Mouse (Mus musculus) lung, embryonic 15.5 days (tissue): ENCODE measurements around the gene Errfi1. TPM values are rescaled to one million over a fixed set of nuclear protein-coding genes. Genes with fewer than 3 reads are reported as not detected.
"Not testable (repeated sequence)": the region's sequence is repeated elsewhere in the genome, so short reads cannot be mapped to it uniquely, and the experiment has no call there.

Source experiments
- ATAC-seq: fragments of 200-750 bp; cut with Nextera tagmentation; 2 replicates; pipeline ENCODE4 v1.8.0; 2017; ENCODE audit warnings: moderate number of reproducible peaks, borderline replicate concordance; ENCODE audit not compliant: low FRiP score, low TSS enrichment; ENCODE audit errors: extremely low read depth
- H3K27ac ChIP-seq: fragments of 300-500 bp; sonication (generic); 2 replicates; pipeline ENCODE4 v1.5.1; 2015; ENCODE audit warnings: moderate library complexity, mild to moderate bottlenecking, inconsistent platforms
- H3K27me3 ChIP-seq: fragments of 300-500 bp; sonication (generic); 2 replicates; pipeline ENCODE4 v1.6.1; 2015; ENCODE audit warnings: inconsistent platforms
- H3K36me3 ChIP-seq: fragments of 300-500 bp; sonication (generic); 2 replicates; pipeline ENCODE4 v1.6.1; 2015; ENCODE audit warnings: inconsistent platforms
- H3K4me1 ChIP-seq: fragments of 300-500 bp; sonication (generic); 2 replicates; pipeline ENCODE4 v1.6.1; 2015; ENCODE audit warnings: inconsistent platforms
- H3K4me2 ChIP-seq: fragments of 300-500 bp; sonication (generic); 2 replicates; pipeline ENCODE4 v1.6.1; 2015; ENCODE audit warnings: inconsistent platforms, mild to moderate bottlenecking, moderate library complexity
- H3K4me3 ChIP-seq: fragments of 300-500 bp; sonication (generic); 2 replicates; pipeline ENCODE4 v1.5.1; 2015; ENCODE audit warnings: mild to moderate bottlenecking, inconsistent platforms
- H3K9ac ChIP-seq: fragments of 300-500 bp; sonication (generic); 2 replicates; pipeline ENCODE4 v1.6.1; 2015; ENCODE audit warnings: inconsistent platforms
- H3K9me3 ChIP-seq: fragments of 300-500 bp; sonication (generic); 2 replicates; pipeline ENCODE4 v1.6.1; 2016; ENCODE audit warnings: inconsistent platforms
- WGBS: fragments of 180-500 bp; shearing (Covaris S2); methylation state at CpG from one replicate; pipeline ENCODE4 v1.1.7; 2015; 5-methylcytosine and 5-hydroxymethylcytosine counted together
- polyA plus RNA-seq: library from polyadenylated mRNA; unstranded; fragments of >200 nt; fragmentation: Nextera tagmentation; extraction: Ambion mirVana; gene quantifications from 2 replicates; pipeline ENCODE4 v1.2.1, GENCODE M21; 2015

Gene Errfi1
- polyA plus RNA-seq, 1 experiment from 2014 or later = 42.7 TPM

DNA sequence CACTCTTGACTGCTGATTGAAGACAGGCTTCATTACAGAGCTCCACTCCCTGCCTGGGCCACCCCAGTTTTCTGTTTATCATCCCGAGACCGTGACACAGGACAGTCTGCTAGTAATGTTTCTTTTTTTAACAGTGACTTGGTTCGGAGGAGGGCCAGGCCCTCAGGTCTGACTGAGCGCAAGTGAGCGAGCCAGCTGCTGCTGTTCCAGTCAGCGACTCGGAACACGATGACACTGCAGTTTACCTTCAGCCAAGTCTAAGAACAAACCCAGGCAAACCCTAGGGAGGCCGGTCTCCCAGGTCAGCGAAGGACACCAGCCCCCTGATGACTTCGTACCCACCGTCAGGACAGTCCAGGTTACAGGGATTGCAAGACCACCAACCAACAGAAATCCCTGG is 48.3 kb downstream of the Errfi1 start:
- H3K4me3 ChIP-seq = no peak overlapping the region
- no peaks in the 10 kb centered on the region for H3K27me3 ChIP-seq
- no peak for ATAC-seq
- H3K9ac ChIP-seq = no peak overlapping the region
- H3K4me2 ChIP-seq = no peak overlapping the region
- peaks cover 77% of the 10 kb centered on the region for H3K36me3 ChIP-seq
- no peaks in the 10 kb centered on the region for H3K4me1 ChIP-seq
- H3K9me3 ChIP-seq = no peaks in the 10 kb centered on the region
- 85% methylated on average over 12 of the region's 12 CpGs for WGBS
- no peak overlapping the region for H3K27ac ChIP-seq

DNA sequence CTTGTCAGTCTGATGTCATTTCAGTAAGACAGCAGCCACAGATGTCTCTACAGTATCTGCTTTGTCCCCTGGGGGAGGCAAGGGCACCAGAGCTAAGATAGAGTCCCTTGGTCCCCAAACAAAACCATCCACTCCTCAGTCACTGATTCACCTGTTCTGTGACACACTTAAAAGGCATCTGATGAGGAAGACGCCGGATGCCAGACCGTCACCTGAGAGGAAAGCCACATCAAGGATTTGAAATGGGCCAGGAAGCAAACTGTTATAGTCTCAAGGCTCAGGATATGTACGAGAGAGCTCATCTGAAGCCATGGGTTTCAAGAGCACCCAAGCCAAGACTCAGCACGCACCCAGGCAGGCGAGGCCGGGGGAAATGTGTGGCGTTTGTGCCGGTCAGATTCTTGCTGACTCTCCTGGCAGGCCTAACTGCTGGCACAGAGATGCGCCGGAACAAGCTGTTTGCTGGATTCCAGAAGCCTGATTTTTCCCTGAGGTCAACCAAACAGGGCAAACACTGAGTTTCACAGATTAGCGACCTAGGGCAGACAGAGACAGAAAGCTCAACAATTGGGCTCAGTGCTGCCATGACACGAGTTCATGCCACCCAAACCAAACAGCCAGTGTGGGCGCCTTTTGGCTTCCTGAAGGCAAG is 49.5 kb downstream of the Errfi1 start:
- WGBS = 89% methylated on average over 14 of the region's 14 CpGs

DNA sequence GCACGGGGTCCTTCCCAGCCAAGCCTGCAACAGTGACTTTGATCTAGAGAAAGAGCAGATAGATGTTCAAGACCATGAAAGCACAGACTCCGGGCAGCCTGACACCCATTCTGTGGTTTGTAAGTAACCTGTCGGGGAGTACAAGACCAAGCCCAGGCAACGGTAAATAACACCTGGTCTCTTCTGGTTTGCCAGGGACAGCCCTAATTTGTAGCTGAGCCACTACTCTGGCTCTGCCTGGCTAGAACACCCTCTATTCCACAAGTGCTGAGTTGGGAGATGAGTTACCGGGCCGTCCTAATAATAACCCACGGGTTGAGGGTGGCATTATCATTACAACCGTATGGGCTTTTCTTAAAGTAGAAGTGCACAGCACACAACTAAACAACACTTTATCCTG is 53.4 kb downstream of the Errfi1 start:
- peaks cover 14% of the 10 kb centered on the region for H3K4me1 ChIP-seq
- no peak overlapping the region for H3K4me3 ChIP-seq
- peaks cover 46% of the 10 kb centered on the region for H3K36me3 ChIP-seq
- H3K9ac ChIP-seq = no peak overlapping the region
- no peaks in the 10 kb centered on the region for H3K9me3 ChIP-seq
- H3K27me3 ChIP-seq = no peaks in the 10 kb centered on the region
- 88% methylated on average over 8 of the region's 8 CpGs for WGBS
- no peak overlapping the region for H3K27ac ChIP-seq
- H3K4me2 ChIP-seq = no peak overlapping the region
- no peak for ATAC-seq

More for the DNA sequence above, 49.5 kb downstream of the Errfi1 start:
- no peak overlapping the region for H3K4me3 ChIP-seq
- peaks cover 1% of the 10 kb centered on the region; the same call in 1 of the 2 replicates for H3K4me1 ChIP-seq
- ATAC-seq = no peak
- H3K27me3 ChIP-seq = no peaks in the 10 kb centered on the region
- H3K9ac ChIP-seq = no peak overlapping the region
- no peaks in the 10 kb centered on the region for H3K9me3 ChIP-seq
- H3K36me3 ChIP-seq = peaks cover 73% of the 10 kb centered on the region
- no peak overlapping the region for H3K4me2 ChIP-seq
- no peak overlapping the region for H3K27ac ChIP-seq

DNA sequence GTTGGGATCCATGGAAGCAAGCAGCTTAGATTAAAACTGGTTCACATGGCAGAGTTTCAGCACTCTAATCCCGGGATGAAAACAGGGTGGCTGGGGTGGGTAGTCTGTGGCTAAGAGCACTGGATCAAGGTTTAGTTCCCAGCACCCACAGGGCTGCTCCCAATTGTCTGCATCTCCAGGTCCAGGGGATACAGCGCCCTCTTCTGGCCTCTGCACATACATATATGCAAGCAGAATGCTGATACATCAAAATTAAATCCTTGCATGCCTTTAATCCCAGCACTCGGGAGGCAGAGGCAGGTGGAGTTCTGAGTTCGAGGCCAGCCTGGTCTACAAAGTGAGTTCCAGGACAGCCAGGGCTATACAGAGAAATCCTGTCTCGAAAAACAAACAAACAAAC is 54.8 kb downstream of the Errfi1 start:
- Histone ChIP-seq H3K36me3 (peaks cover 31% of the 10 kb centered on the region), H3K4me1 (peaks cover 23% of the 10 kb centered on the region), H3K4me3 (peak overlapping the region; percentile 77; the same call in 1 of the 2 replicates), H3K4me2 (peak overlapping the region; percentile 75)
- not testable (repeated sequence) for H3K27ac ChIP-seq, H3K27me3 ChIP-seq, ATAC-seq, H3K9me3 ChIP-seq, H3K9ac ChIP-seq
- 70% methylated on average over 5 of the region's 5 CpGs for WGBS

DNA sequence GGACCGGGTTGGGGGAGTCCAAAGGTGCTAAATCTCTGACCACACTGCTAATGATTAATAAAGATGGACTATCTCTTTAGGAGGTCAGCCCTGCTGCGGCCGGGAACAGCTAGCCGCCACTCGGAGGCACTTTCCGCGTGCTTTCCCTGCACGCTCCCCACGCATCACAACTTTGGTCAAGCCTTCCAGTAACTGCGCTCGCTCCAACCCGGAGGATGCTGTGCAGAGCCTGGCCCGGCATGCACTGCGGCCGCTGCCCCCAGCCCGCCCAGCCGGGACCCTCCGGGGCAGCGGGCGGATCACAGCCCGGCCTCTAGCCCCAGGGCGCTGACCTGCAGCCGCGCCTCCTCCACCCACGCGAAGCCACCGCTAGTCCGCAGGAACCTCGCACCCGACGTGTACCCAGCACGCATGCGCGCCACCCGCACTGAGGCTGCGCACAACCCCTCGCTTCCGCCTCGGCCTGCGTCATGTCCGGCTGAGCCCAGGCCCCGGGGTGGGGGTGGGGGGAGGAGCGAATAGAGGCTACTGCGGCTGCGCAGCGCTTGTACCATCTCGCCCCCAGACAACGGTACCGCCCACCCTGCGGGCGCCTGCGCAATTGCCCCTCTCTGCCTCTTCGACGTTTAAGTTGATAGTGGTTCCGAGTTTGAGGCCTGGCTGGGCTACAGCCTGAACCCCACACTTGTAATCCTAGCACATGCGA is 55.9 kb downstream of the Errfi1 start:
- ATAC-seq = peak; percentile 92

DNA sequence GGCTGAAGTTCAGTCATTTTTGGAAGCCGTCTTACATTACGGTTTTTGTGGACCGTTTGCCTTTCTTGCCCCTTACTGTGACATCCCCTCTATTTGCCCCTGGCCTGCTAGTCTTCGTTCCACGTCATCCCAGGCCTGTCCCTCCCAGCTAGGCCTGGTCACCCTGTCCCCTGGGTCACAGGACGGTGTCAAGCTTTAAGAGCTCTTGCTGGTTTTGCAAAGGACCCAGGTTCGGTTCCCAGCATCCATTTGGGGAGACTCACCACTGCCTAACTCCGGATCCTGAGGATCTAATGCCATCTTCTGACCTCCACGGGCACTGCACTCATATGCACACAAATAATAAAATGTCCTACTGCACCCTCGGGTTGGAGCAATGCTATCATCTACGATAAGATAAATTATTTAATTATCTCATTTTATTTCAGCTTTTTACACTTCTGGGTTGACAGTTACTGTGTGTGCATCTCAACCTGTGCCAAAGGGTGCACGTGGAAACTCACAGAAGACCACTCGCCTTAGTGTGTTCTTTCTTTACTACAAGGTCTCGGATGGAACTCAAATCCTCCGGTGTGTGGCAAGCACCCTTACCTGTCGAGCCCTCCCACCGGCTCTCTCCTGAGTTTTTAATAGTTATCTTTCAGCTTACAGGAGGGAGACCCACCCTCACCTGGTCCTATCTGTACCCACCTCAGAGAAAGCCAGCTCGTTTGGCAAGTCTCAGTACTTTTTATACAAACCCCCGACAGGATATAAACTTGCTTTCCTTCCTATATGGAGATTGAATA is 56.6 kb downstream of the Errfi1 start:
- H3K27me3 ChIP-seq = no peaks in the 10 kb centered on the region

More for the DNA sequence above, 55.9 kb downstream of the Errfi1 start:
- WGBS = 0% methylated on average over 56 of the region's 56 CpGs
- H3K9me3 ChIP-seq = no peaks in the 10 kb centered on the region
- peaks cover 24% of the 10 kb centered on the region for H3K36me3 ChIP-seq
- peak overlapping the region; percentile 77 for H3K4me3 ChIP-seq
- H3K27ac ChIP-seq = peak overlapping the region; percentile 82
- H3K27me3 ChIP-seq = no peaks in the 10 kb centered on the region
- H3K4me2 ChIP-seq = peak overlapping the region; percentile 75
- peak overlapping the region; percentile 89 for H3K9ac ChIP-seq
- peaks cover 26% of the 10 kb centered on the region for H3K4me1 ChIP-seq

GRCm38 (mm10) chr4:150913743-150914142 is 60.0 kb downstream of the Errfi1 start:
- Histone ChIP-seq H3K9ac (peak overlapping the region; percentile 76), H3K27ac (peak overlapping the region; percentile 92), H3K4me2 (peak overlapping the region; percentile 57), H3K9me3 (no peaks in the 10 kb centered on the region), H3K4me3 (peak overlapping the region; percentile 64), H3K27me3 (no peaks in the 10 kb centered on the region), H3K4me1 (peaks cover 29% of the 10 kb centered on the region), H3K36me3 (no peaks in the 10 kb centered on the region)
- WGBS = 11% methylated on average over 12 of the region's 12 CpGs
- ATAC-seq = no peak

More for the DNA sequence above, 56.6 kb downstream of the Errfi1 start:
- Histone ChIP-seq H3K4me1 (peaks cover 32% of the 10 kb centered on the region), H3K36me3 (peaks cover 19% of the 10 kb centered on the region), H3K9me3 (no peaks in the 10 kb centered on the region), H3K27ac (peak overlapping the region; percentile 46), H3K4me3 (peak overlapping the region; percentile 77), H3K4me2 (peak overlapping the region; percentile 75), H3K9ac (0 out of 2 replicates have a peak overlapping the region, but pooled peaks have one; percentile 5)
- ATAC-seq = peak; percentile 2; the same call in 1 of the 2 replicates
- 83% methylated on average over 19 of the region's 19 CpGs for WGBS

- Histone ChIP-seq H3K9me3 (no peaks in the 10 kb centered on the region), H3K4me1 (peaks cover 24% of the 10 kb centered on the region), H3K9ac (peak within 1 kb of the TSS; percentile 76), H3K27ac (peak within 1 kb of the TSS; percentile 92), H3K4me2 (peak within 1 kb of the TSS; percentile 57), H3K36me3 (no peaks in the 10 kb centered on the region), H3K4me3 (peak within 1 kb of the TSS; percentile 64), H3K27me3 (no peaks in the 10 kb centered on the region)
- WGBS = under 1% methylated on average over 48 of the region's 48 CpGs
- peak; percentile 88 for ATAC-seq
Observed at GRCm38 (mm10) chr4:150914290-150914733, 60.6 kb downstream of the Errfi1 start, which contains the start of the genes Park7 and Tnfrsf9. Gene Park7, minus strand, starts transcription at chr4:150914437. Gene Tnfrsf9, plus strand, starts transcription at chr4:150914562.

GRCm38 (mm10) chr4:150915181-150915906 is 61.6 kb downstream of the Errfi1 start:
- Histone ChIP-seq H3K36me3 (no peaks in the 10 kb centered on the region), H3K9ac (peak overlapping the region; percentile 75), H3K9me3 (no peaks in the 10 kb centered on the region), H3K4me3 (peak overlapping the region; percentile 64), H3K4me1 (peaks cover 21% of the 10 kb centered on the region), H3K27me3 (no peaks in the 10 kb centered on the region), H3K4me2 (peak overlapping the region; percentile 57), H3K27ac (peak overlapping the region; percentile 92; the same call in 1 of the 2 replicates)
- ATAC-seq = no peak
- 44% methylated on average over 10 of the region's 10 CpGs for WGBS

GRCm38 (mm10) chr4:150917336-150918027 is 63.8 kb downstream of the Errfi1 start:
- Histone ChIP-seq H3K36me3 (no peaks in the 10 kb centered on the region), H3K4me2 (no peak overlapping the region), H3K4me3 (no peak overlapping the region), H3K9ac (no peak overlapping the region), H3K27ac (no peak overlapping the region), H3K9me3 (no peaks in the 10 kb centered on the region), H3K27me3 (no peaks in the 10 kb centered on the region), H3K4me1 (peaks cover 21% of the 10 kb centered on the region)
- WGBS = 66% methylated on average over 8 of the region's 8 CpGs
- ATAC-seq = no peak
